Mouse (Mus musculus) CH12.LX (cell line): ENCODE measurements around the gene Capza1. TPM values are rescaled to one million over a fixed set of nuclear protein-coding genes. Genes with fewer than 3 reads are reported as not detected.

Experiments used
- DNase-seq: peaks from one replicate; pipeline ENCODE4 v3.0.0-alpha.2; 2013; ENCODE audit errors: extremely low read depth
- H3K27ac ChIP-seq: 2 replicates; pipeline ENCODE4 v1.5.1; 2012; ENCODE audit warnings: low read depth, mild to moderate bottlenecking, control low read depth, moderate library complexity; ENCODE audit not compliant: insufficient read depth
- H3K27me3 ChIP-seq: replicated peaks from 2 replicates; pipeline ENCODE3; 2012; ENCODE audit warnings: inconsistent platforms
- H3K36me3 ChIP-seq, 2 experiments: replicated peaks in 1 of 2; 2 replicates each; pipeline versions ENCODE3 to v1.6.1; 2012; ENCODE audit warnings: inconsistent platforms in 1 of 2, low read length in 1 of 2, mild to moderate bottlenecking in 1 of 2, mixed read lengths in 1 of 2, moderate library complexity in 1 of 2; ENCODE audit not compliant: control insufficient read depth in 1 of 2, insufficient read depth in 1 of 2
- H3K4me1 ChIP-seq, 2 experiments: 2 replicates each; pipeline ENCODE4 v1.6.1; 2012; ENCODE audit warnings: inconsistent platforms in 1 of 2, moderate library complexity in 1 of 2; ENCODE audit not compliant: insufficient read depth in 2 of 2, control insufficient read depth in 1 of 2
- H3K4me2 ChIP-seq: 2 replicates; pipeline ENCODE4 v1.6.1; 2012; ENCODE audit warnings: low read depth, mild to moderate bottlenecking, control low read depth; ENCODE audit not compliant: poor library complexity, insufficient read depth, severe bottlenecking
- H3K4me3 ChIP-seq, 3 experiments: fragments of 150-350 bp in 1 of 3; sonication (generic) in 1 of 3; replicated peaks in 1 of 3; 2 replicates each; pipeline versions ENCODE3 to v1.5.1; 2011 to 2012; ENCODE audit warnings: low read depth in 2 of 3, low read length in 2 of 3, mild to moderate bottlenecking in 2 of 3, moderate library complexity in 2 of 3, control low read depth in 1 of 3, improper control_type of control experiment in 1 of 3, inconsistent platforms in 1 of 3, mixed read lengths in 1 of 3; ENCODE audit not compliant: poor library complexity in 1 of 3
- H3K79me2 ChIP-seq: replicated peaks from 2 replicates; pipeline ENCODE4 v1.6.1; 2012; ENCODE audit warnings: mild to moderate bottlenecking, moderate library complexity; ENCODE audit not compliant: control insufficient read depth, poor library complexity, insufficient read depth, severe bottlenecking; ENCODE audit errors: extremely low read depth
- H3K9ac ChIP-seq: 2 replicates; pipeline ENCODE4 v1.6.1; 2012; ENCODE audit warnings: low read depth, mild to moderate bottlenecking, control low read depth, moderate library complexity; ENCODE audit not compliant: insufficient read depth
- H3K9me3 ChIP-seq: replicated peaks from 2 replicates; pipeline ENCODE3; 2012; ENCODE audit warnings: low read length, inconsistent platforms, mixed read lengths
- GABPA ChIP-seq: IDR thresholded peaks from 2 replicates; pipeline ENCODE4 v1.6.1; 2012; ENCODE audit warnings: low read depth, low read length, improper control_type of control experiment, inconsistent platforms; ENCODE audit not compliant: insufficient replicate concordance
- HCFC1 ChIP-seq: IDR thresholded peaks from 2 replicates; pipeline ENCODE4 v1.6.1; 2012; ENCODE audit warnings: low read depth, mild to moderate bottlenecking, inconsistent platforms, low read length, improper control_type of control experiment
- IRF4 ChIP-seq: IDR thresholded peaks from 2 replicates; pipeline ENCODE4 v1.6.1; 2014; ENCODE audit warnings: low read depth, mild to moderate bottlenecking, inconsistent platforms, low read length, improper control_type of control experiment
- KAT2A ChIP-seq: IDR thresholded peaks from 2 replicates; pipeline ENCODE4 v1.6.1; 2012; ENCODE audit warnings: low read length, improper control_type of control experiment, inconsistent platforms; ENCODE audit not compliant: insufficient replicate concordance
- MXI1 ChIP-seq: IDR thresholded peaks from 2 replicates; pipeline ENCODE4 v1.6.1; 2011; ENCODE audit warnings: mild to moderate bottlenecking, low read depth, low read length, improper control_type of control experiment
- MYC ChIP-seq: IDR thresholded peaks from 2 replicates; pipeline ENCODE4 v1.6.1; 2011; ENCODE audit warnings: low read depth, mild to moderate bottlenecking, improper control_type of control experiment, low read length
- NELFE ChIP-seq: IDR thresholded peaks from 2 replicates; pipeline ENCODE4 v1.6.1; 2011; ENCODE audit warnings: low read depth, low read length, improper control_type of control experiment
- NRF1 ChIP-seq: IDR thresholded peaks from 2 replicates; pipeline ENCODE4 v1.6.1; 2014; ENCODE audit warnings: low read depth, mild to moderate bottlenecking, inconsistent platforms, low read length, improper control_type of control experiment, moderate library complexity
- POLR2AphosphoS2 ChIP-seq: IDR thresholded peaks from 2 replicates; pipeline ENCODE4 v1.6.1; 2011; ENCODE audit warnings: low read depth, low read length, improper control_type of control experiment
- USF2 ChIP-seq: conservative IDR thresholded peaks from 2 replicates; pipeline ENCODE4 v1.6.1; 2011; ENCODE audit warnings: low read depth, low read length, improper control_type of control experiment
- ZMIZ1 ChIP-seq: IDR thresholded peaks from 2 replicates; pipeline ENCODE4 v1.6.1; 2012; ENCODE audit warnings: low read depth, mild to moderate bottlenecking, inconsistent platforms, low read length, improper control_type of control experiment
- ZNF384 ChIP-seq: IDR thresholded peaks from 2 replicates; pipeline ENCODE4 v1.6.1; 2012; ENCODE audit warnings: low read depth, low read length, improper control_type of control experiment, inconsistent platforms
- dilution Hi-C: fragments of 300-500 bp; cut with MboI; formaldehyde crosslinking; loops from 2 replicates; pipeline ENCODE4 v1.14.3; 2020; ENCODE audit warnings: low sequenced_read_pairs; ENCODE audit not compliant: extremely low pct_unique_long_range_greater_than_20kb, extremely low pct_ligation_motif_present
- in situ Hi-C: fragments of 300-500 bp; cut with MboI; formaldehyde crosslinking; loops from 3 replicates; pipeline ENCODE4 v1.14.3; 2019; ENCODE audit warnings: low sequenced_read_pairs, low pct_ligation_motif_present, low pct_unique_long_range_greater_than_20kb, mixed read lengths
- polyA plus RNA-seq: library from polyadenylated mRNA; unstranded; fragments of >175 nt; gene quantifications from 2 replicates; pipeline ENCODE4 v1.2.1, GENCODE M21; 2012; ENCODE audit warnings: low read depth; ENCODE audit not compliant: insufficient read length
- total RNA-seq, 2 experiments: library from RNA; depleted of rRNA; stranded (reverse); fragments of 300-350 nt in 1 of 2; fragments of >200 nt in 1 of 2; gene quantifications; 2 replicates each; pipeline ENCODE4 v1.2.3; 2012 to 2014

The Capza1 gene
- total and polyA plus RNA-seq, 3 experiments, result 113 to 288 (median 140) TPM

- dilution Hi-C loops, result no loop called here
- H3K36me3 ChIP-seq, result peaks cover 49 to 86% of the 10 kb centered on the region in 2 experiments
Observed at GRCm38 (mm10) chr3:104801481-104801880, 62.8 kb downstream of the Capza1 start.

GRCm38 (mm10) chr3:104800681-104801080 is 63.6 kb downstream of the Capza1 start:
- in situ Hi-C loops (no loop called here), dilution Hi-C loops (no loop called here)
- Histone ChIP-seq H3K4me3 (no peak overlapping the region), H3K4me1 (peaks cover 7 to 16% of the 10 kb centered on the region in 2 experiments; a peak in 2 of 4 replicates), H3K79me2 (no peaks in the 10 kb centered on the region), H3K9me3 (no peaks in the 10 kb centered on the region), H3K9ac (no peak overlapping the region), H3K4me2 (no peak overlapping the region), H3K36me3 (peaks cover 53 to 88% of the 10 kb centered on the region in 2 experiments), H3K27me3 (no peaks in the 10 kb centered on the region), H3K27ac (no peak overlapping the region)
- TF ChIP-seq KAT2A (no peak), IRF4 (no peak), MXI1 (no peak), GABPA (no peak), HCFC1 (no peak)
- DNase-seq, result no peak

More at GRCm38 (mm10) chr3:104801481-104801880, 62.8 kb downstream of the Capza1 start:
- Histone ChIP-seq H3K79me2 (no peaks in the 10 kb centered on the region), H3K27me3 (no peaks in the 10 kb centered on the region), H3K27ac (no peak overlapping the region), H3K9ac (no peak overlapping the region), H3K4me1 (peaks cover 6 to 8% of the 10 kb centered on the region in 2 experiments; a peak in 2 of 4 replicates), H3K9me3 (no peaks in the 10 kb centered on the region), H3K4me2 (no peak overlapping the region), H3K4me3 (no peak overlapping the region)
- in situ Hi-C loops, result no loop called here
- no peak for DNase-seq
- TF ChIP-seq ZMIZ1 (no peak), NELFE (no peak), GABPA (no peak), POLR2AphosphoS2 (no peak), HCFC1 (no peak), ZNF384 (no peak), NRF1 (no peak), MYC (no peak)

DNA sequence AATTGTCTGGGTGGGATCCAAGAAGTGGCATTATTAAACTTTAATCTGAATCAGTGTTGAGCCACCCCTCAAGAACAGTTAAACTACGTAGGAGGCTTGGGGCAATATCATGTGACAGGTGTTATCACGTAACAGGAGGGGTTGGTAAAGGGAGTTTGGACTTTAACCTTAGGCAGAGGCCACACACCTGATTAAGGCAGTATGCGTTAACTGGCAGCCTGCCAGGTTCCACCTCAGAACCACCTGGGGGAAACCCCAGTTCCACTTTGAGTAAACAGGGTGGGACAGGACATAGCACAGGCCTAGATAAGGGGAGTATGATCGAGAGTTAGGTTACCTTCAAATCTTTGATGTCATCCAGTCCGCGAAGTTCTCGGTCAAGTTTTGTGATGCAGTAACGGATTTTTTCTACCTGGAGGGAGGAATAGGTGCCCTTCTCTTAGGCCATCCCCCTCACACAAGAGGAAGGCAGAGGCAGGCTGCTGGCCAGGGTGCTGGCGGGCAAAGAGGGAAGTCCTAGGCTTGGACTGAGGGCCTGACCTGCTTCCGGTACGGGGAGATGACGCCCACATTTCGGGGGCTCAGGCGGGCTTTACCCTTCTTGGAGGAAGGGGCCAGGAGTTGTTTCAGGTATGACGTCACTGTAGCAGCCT is 67.7 kb downstream of the Capza1 start:
- peaks cover 11 to 49% of the 10 kb centered on the region in 2 experiments for H3K4me1 ChIP-seq
- TF ChIP-seq IRF4 (peak; percentile 55; the same call in 1 of the 2 replicates), USF2 (no peak), KAT2A (no peak), HCFC1 (no peak)
- H3K9ac ChIP-seq, result no peak overlapping the region
- no peak overlapping the region for H3K4me3 ChIP-seq
- DNase-seq, result no peak
- H3K27me3 ChIP-seq, result no peaks in the 10 kb centered on the region
- no peaks in the 10 kb centered on the region for H3K9me3 ChIP-seq
- dilution Hi-C loops (no loop called here), in situ Hi-C loops (no loop called here)
- H3K79me2 ChIP-seq, result no peaks in the 10 kb centered on the region
- peaks cover 53 to 78% of the 10 kb centered on the region in 2 experiments for H3K36me3 ChIP-seq
- H3K4me2 ChIP-seq, result no peak overlapping the region
- H3K27ac ChIP-seq, result no peak overlapping the region
